Mouse (Mus musculus) brain, adult 2 months (tissue): ENCODE measurements around the gene Gm11634.
A peak's percentile ranks its signal among the peaks of the same experiment; 100 is the strongest.
"Not testable (repeated sequence)": the region's sequence is repeated elsewhere in the genome, so short reads cannot be mapped to it uniquely, and the experiment has no call there.

ENCODE experiments used
- DNase-seq: peaks from one replicate; pipeline ENCODE4 v3.0.0; 2011; ENCODE audit warnings: low read depth, low spot score

Gm11634 gene

DNA sequence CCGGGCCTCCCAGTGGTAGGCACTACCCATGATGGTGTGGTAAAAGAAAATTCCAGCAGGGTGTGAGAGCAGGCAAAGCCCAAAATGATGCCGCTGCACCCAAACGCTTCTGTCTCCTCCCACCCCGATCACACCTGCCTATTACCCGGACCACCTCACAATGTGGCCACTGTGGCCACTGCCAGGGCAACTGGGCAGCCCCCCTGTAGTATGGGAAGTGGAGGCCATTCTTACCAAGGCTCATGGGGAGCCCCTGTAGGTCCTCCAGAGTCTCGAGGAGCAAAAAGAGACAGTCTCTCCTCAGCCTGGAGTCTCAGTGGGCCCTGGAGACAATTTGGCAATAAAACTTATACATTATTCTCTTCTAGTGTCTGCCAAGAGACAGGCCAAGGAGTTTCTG lies at the start of gene Gm11634:
Gene Gm11634 (minus strand): TSS at position 101 of the 400 bp plus-strand sequence.
- DNase-seq, result no peak

DNA sequence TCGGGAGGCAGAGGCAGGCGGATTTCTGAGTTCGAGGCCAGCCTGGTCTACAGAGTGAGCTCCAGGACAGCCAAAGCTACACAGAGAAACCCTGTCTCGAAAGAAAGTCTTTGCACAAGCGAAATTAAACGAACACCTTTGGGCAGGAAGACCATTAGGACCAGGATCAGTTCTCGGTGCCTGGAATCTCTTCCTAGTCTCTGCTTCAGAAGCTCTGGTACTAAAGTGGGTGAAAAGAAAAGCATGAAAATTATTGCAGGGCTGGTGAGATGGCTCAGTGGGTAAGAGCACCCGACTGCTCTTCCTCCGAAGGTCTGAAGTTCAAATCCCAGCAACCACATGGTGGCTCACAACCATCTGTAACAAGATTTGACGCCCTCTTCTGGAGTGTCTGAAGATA lies 48.0 kb upstream of the Gm11634 start:
- DNase-seq, result not testable (repeated sequence)

DNA sequence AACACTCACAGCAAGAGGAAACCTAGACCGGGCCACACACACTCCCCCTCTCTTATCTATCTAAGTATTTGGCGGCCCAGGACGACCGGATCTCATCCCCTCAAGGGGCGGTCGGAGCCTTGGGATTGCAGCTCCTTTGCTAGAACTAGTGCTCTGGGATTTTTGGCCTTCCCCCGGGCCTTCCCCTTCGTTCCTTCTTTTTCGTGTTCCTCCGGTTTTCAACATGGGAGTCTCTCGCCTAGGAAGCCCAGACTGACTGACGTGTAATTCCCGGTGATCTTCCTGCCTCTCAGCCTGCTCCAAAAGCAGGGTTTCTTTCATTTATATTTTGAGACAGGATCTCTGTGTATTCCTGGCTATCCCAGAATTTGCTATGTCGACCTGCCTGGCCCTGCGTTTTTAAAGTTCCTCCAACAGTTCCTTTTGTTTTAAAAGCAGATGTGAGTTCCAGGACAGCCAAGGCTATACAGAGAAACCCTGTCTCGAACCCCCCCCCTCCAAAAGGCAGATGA lies 47.3 kb upstream of the Gm11634 start:
- not testable (repeated sequence) for DNase-seq

DNA sequence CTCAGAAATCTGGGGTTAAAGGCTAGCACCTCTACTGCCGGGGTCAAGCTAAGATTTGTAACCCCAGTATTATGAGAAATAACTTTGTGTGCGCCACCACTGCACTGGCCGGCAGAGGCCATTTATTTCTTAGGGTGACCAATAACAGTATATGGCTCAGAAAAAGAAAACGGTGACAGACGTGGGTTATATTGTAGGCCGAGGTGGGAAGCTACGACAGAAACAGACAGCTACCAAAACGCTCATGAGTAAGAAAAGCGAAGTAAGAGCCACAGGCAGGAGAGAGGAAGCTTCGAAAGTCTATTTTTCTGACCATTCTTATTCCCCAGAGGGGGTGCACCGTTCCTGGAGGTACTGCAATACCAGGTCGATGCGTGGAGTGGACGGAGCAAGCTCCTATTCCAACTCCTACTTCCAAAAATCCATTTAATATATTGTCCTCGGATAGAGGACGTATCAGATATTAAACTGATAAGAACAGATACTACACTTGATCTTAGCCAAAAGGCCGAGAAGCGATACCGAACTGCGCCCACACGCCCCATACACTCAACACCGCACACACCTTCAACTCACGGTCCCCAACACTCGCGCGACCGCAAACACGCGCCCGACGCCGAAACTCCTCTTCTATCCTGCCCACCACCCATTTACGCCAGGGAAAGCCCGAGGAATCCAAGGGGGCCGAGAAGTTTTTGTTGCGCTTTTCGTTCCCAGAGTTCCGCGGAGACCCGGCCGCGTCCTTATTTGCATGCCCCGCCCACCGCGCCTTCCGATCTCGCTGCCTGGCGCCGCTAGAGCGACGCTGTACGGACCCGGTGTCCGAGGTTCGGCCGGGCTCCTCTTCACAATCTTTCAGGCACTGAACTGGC lies 46.6 kb upstream of the Gm11634 start:
- peak; percentile 91 for DNase-seq

DNA sequence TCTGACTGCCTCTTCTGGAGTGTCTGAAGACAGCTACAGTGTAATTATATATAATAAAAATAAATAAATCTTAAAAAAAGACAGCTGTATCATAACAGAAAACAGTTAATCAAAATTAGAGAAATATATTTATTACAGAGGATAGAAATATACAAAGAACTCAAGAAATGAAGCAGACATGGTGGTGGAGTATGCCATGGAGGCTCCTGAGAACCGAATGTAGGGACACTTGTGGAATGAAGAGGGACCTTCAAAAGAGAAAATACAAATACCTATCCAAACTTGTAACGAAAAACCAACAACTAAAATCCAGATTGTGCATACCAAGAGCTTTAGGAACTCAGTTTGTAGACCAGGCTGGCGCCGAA lies 46.0 kb upstream of the Gm11634 start:
- not testable (repeated sequence) for DNase-seq

DNA sequence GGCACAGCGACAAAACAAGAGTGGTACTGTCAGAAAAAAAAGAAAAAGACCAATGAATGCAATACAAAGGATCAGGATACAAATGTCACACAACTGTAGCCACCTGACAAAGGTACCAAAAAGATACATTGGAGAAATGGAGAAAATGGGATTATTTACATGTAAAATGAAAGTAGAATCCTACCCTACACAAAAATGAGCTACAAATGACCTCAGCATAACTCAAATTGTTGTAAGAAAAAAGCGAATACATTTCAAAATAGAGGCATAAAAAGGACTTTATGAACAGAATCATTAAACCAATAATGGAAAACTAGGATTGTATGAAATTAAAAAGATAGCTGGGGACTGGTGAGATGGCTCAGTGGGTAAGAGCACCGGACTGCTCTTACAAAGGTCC lies 45.5 kb upstream of the Gm11634 start:
- DNase-seq, result no peak

DNA sequence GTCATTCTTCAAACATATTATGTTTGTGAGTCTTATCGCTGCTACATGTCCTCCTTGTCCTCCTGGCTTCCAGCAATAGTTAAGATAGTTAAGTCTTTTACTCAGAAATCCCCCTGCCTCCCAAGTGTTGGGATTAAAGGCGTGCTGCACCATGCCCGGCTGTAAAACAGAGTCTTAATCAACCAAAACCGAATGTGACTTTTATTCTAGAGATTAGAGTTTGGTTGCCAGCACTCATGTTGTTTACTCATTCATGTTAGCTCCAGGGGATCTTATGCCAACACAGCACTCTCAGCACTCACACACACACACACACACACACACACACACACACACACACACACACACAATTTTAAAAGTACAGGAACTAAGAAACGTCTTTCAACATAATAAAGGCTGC lies 43.9 kb upstream of the Gm11634 start:
- DNase-seq, result no peak

DNA sequence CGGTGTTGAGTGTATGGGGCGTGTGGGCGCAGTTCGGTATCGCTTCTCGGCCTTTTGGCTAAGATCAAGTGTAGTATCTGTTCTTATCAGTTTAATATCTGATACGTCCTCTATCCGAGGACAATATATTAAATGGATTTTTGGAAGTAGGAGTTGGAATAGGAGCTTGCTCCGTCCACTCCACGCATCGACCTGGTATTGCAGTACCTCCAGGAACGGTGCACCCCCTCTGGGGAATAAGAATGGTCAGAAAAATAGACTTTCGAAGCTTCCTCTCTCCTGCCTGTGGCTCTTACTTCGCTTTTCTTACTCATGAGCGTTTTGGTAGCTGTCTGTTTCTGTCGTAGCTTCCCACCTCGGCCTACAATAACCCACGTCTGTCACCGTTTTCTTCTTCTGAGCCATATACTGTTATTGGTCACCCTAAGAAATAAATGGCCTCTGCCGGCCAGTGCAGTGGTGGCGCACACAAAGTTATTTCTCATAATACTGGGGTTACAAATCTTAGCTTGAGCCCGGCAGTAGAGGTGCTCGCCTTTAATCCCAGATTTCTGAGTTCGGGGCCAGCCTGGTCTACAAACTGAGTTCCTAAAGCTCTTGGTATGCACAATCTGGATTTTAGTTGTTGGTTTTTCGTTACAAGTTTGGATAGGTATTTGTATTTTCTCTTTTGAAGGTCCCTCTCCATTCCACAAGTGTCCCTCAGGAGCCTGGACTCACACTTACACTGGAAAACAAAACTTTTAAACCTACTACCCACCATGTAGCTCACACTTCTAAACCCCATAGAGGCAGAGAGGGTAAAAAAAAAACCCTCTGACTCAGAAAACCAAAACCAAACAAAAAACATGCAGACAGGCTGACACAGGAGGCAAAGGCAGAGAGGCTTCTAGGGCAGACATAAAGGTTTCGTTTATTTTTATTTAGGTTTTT lies 42.9 kb upstream of the Gm11634 start:
- DNase-seq, result peak; percentile 88

DNA sequence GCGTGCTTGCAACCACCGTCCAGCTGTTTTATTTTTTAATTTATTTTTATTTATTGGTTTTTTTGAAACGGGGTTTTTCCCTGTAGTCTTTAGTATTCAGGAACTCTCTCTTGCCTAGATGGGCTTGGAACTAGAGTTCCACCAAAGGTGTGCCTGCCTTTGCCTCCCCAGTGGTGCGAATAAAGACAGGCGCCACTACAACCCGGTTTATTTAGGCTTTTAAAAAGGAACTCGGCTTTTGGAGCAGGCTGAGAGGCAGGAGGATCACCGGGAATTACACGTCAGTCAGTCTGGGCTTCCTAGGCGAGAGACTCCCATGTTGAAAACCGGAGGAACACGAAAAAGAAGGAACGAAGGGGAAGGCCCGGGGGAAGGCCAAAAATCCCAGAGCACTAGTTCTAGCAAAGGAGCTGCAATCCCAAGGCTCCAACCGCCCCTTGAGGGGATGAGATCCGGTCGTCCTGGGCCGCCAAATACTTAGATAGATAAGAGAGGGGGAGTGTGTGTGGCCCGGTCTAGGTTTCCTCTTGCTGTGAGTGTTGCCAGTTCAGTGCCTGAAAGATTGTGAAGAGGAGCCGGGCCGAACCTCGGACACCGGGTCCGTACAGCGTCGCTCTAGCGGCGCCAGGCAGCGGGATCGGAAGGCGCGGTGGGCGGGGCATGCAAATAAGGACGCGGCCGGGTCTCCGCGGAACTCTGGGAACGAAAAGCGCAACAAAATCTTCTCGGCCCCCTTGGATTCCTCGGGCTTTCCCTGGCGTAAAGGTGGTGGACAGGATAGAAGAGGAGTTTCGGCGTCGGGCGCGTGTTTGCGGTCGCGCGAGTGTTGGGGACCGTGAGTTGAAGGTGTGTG lies 42.0 kb upstream of the Gm11634 start:
- peak; percentile 89 for DNase-seq

DNA sequence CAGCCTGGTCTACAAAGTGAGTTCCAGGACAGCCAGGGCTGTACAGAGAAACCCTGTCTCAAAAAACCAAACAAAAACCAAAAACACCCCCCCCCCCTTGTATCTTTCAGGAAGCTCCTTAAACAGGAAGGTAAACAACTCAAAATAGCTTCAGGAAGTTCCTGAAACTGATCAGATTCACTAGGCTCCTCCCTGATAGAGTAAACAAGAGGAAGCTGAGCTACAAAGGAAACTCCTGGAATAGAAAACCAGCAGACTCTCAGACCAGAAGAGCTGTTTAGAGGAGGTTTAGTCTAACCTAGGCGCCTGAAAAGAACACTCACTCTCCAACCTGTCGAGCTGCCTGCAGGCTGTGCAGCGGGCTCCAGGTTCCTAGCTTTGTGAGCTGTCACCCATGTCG lies 40.7 kb upstream of the Gm11634 start:
- no peak for DNase-seq

DNA sequence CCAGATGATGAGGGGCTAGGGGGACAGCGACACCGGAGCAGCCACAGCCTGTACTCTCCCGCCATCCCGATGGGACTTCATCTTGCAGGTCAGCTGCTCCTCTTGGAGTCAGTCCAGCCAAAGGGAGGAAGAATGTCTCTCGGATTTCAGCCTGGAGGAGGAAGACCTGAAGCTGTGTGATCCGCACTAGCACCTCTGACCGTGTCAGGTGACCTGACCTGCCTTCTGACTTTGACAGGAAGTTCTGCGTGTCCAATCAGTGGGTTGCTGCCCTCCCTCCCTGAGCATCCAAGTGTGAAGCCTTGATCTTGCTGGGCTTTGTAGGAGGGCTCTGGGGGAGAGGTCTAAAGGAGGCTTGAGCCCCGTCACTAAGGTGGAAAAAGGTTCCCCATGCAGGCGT lies 36.6 kb upstream of the Gm11634 start:
- no peak for DNase-seq

DNA sequence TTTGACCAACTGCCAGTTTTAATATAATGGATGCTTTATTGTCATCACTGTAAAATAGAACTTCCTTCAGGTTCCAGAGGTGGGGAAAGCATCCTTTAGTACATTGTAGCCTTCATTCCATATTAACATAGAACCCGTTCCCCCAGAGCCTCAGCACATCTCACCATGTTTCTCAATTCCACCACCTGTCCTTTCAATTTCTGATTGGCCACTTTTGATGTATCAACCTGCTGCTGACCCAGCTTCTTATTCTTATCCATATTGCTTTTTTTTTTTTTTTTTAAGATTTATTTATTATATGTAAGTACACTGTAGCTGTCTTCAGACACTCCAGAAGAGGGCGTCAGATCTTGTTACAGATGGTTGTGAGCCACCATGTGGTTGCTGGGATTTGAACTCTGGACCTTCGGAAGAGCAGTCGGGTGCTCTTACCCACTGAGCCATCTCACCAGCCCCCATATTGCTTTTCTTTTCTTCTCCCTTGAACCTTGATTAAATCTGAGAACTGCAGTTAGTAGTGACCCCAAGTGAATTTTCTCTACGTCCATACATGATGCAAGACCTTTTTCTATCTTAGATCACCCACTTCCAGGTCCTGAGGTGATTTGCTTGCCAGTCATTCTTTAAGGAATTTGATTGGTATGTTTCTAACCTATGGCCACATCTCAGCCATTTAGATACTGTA lies 29.8 kb upstream of the Gm11634 start:
- not testable (repeated sequence) for DNase-seq

DNA sequence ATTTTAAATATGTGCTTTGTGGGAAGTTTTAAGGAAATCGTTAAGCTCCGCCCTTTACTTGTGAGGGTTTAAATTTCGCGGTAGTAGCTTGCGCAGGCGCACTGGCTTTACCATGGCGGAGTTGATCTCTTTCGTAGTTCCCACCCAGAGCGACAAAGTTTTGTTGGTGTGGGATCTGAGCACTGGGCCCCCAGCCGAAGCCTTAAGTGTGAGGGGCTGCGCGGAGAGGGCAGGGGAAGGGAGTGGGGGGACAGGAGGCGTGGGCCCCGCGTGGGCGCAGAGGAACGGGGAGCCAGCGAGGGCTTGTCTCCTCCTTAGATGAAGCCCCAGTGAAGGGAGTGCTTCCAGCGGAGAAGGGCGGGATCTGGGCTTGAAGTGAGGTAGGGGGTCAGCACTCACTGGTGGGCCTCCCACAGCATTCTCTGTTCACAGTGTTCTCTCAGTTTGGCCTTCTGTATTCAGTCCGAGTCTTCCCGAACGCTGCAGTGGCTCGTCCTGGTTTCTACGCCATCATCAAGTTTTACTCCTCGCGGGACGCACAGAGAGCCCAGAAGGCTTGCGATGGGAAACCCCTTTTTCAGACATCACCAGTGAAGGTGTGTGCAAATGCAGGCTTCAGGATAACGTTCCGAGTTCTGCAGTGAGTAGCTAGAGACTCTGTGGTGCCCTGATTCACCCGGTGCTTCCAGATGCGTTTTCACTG lies 29.0 kb upstream of the Gm11634 start:
- DNase-seq, result peak; percentile 92

DNA sequence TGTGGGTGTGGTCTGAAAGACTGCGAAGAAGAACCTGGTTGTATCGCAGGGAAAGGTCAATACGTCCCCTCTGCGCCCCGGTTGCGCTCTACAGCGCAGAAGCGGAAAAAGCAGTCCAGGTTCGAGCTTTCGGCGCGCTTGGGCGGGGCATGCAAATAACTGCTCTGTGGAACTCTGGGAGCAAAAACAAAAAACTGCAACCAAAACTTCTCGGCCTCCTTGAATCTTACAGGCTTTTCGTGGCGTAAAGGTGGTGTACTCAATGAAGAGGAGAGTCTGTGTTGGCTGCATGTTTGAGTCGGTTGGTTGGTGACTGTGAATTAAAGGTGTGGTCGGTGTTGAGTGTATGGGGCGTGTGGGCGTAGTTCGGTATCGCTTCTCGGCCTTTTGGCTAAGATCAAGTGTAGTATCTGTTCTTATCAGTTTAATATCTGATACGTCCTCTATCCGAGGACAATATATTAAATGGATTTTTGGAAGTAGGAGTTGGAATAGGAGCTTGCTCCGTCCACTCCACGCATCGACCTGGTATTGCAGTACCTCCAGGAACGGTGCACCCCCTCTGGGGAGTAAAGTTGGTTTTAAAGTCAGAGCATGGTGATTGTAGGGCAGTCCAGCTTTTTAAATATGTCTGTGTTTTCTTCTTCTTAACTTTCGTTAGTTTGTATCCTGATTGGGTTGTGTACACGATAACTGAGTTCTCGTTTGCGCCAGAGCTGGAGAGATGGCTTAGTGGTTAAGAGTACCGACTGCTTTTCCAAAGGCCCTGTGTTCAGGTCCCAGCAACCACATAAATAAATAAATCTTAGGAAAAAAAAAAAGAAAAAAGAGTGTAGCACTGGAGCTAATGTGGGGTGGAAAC lies 28.2 kb upstream of the Gm11634 start, which contains the start of gene Rdm1:
Gene Rdm1 (plus strand): TSS at position 201 of the 862 bp plus-strand sequence.
- peak; percentile 91 for DNase-seq

DNA sequence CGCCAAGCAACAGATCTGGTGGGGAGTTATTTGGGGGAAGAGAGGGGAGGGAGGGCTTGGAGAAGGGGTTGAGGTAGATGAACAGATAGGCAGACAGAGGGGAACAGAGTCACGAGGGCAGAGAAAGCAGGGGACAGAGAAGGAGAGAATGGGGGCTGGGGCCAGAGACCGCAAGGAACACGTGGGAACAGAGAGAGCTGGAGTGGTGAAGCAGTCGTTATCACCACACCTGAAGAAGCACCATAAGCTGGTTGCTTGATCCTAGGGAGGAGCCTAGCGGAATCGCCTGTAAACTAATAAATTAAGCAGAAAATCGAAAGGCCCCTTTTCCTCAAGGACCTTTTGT lies 27.6 kb upstream of the Gm11634 start:
- no peak for DNase-seq

DNA sequence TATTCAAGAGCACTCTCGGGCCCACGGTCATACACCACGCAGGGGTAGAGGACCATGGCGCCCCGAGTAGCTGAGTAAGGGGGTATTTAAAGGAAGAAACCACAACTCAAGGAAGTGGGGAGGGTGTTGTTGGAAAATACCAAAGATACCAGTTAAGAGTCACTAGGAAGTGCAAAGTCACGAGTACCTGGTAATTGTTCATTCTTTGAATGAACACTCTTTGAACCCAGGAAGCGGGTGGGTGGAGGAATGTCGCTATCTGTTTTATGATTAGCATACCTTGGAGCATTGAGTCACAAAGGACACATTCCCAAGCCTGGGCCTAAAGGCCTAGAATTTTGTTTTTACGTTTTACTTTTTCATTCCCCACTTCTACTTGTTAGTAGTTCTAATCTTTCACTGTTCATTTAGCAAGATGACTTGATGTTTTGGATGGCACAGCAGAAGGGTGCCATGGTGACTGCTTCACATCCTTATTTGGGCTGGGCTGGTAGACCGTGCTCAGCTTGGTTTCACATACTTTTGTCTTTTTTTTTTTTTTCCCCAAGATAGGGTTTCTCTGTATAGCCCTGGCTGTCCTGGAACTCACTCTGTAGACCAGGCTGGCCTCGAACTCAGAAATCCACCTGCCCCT lies 21.1 kb upstream of the Gm11634 start:
- DNase-seq, result not testable (repeated sequence)

DNA sequence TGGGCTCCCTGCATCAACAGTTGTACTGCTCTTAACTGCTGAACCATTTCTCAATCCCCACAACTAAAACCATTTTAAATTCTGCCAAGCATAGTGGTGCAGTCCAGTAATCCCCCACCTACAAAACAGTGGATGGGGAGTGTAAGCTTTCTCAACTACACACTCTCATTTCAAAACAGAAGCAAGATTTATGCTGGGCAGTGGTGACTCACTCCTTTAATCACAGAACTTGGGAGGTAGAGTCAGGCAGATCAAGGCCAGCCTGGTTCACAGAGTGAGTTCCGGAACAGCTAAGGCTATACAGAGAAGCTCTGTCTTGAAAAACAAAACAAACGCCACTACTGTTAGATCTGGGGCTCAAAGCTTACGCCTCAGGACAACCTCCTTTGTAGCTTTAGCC lies 19.5 kb upstream of the Gm11634 start:
- DNase-seq, result peak; percentile 16

DNA sequence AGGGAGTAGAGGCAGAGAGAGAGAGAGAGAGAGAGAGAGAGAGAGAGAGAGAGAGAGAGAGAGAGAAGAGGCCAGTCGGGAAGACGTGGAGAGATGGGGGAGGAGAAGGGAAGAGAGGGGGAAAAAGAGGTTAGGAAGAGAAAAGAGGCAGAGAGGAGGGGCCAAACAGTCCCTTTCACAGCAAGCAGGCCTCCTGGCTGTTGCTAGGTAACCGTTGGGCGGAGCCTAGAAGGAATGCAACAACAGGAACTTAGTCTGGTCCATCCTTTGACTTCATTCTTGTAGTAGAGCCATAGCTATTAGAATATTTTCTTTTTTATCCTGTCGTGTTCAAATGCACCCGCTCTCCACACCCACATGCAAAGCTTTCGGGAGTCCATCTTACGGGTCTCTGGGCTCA lies 18.8 kb upstream of the Gm11634 start:
- peak; percentile 80 for DNase-seq
